In genomic region chr17:44230083-44230482, GRCm38 (mm10) we compare ENCODE assay signal across 11 mouse cellular contexts. TPM values are rescaled to one million over a fixed set of nuclear protein-coding genes. Genes with fewer than 3 reads are reported as not detected.
DNase-seq lines count a peak whose midpoint lies in the region; ATAC-seq lines count a peak whose summit lies in the region.
"Had no signal": no experiment of that assay in that cellular context is flagged by ENCODE, and none has a peak within 500 bp of the region (broad histone marks: within the 10 kb centered on the region; RNA-seq: fewer than 3 reads in every experiment).

No protein-coding gene starts in this region.

- H3K9me3 ChIP-seq in lung, embryonic 15.5 days = no peaks in the 10 kb centered on the region
- H3K9me3 ChIP-seq: forebrain, embryonic 12.5 days; hindbrain, embryonic 12.5 days had no signal

- ATAC-seq in lung, embryonic 15.5 days (ENCODE audit: borderline replicate concordance, extremely low read depth, low FRiP score, low TSS enrichment) = no peak

- H3K27ac ChIP-seq in brown adipose tissue, adult 24 weeks (replicated peaks; ENCODE audit: low read depth, low read length) = peak overlapping the region; percentile 96
- peak overlapping the region; percentile 63 for H3K27ac ChIP-seq in lung, embryonic 15.5 days
- H3K27ac ChIP-seq: forebrain, embryonic 12.5 days; hindbrain, embryonic 12.5 days; liver, embryonic 14.5 days had no signal

- H3K4me1 ChIP-seq in brown adipose tissue, adult 24 weeks (ENCODE audit: control insufficient read depth, insufficient read depth, insufficient read length, low read length) = peaks cover 31% of the 10 kb centered on the region
- H3K4me1 ChIP-seq in lung, embryonic 15.5 days = peaks cover 7% of the 10 kb centered on the region; the same call in 1 of the 2 replicates
- H3K4me1 ChIP-seq: forebrain, embryonic 12.5 days; hindbrain, embryonic 12.5 days had no signal

- H3K27me3 ChIP-seq in lung, embryonic 15.5 days = no peaks in the 10 kb centered on the region
- H3K27me3 ChIP-seq: forebrain, embryonic 12.5 days; hindbrain, embryonic 12.5 days had no signal

- no peak overlapping the region for H3K4me2 ChIP-seq in lung, embryonic 15.5 days
- H3K4me2 ChIP-seq: forebrain, embryonic 12.5 days; hindbrain, embryonic 12.5 days had no signal

- intact Hi-C loops in heart, postnatal 14 days (cut with DNase I) = loop anchor here (2.0 kb wide), 1 partner anchor 41 kb away; the partner anchor contains the start of gene Clic5

- WGBS in lung, embryonic 15.5 days = 31% methylated on average over 10 of the region's 10 CpGs

- DNase-seq in adrenal gland, postnatal 10 days = peak; percentile 13
- peak; percentile 44 to 53 for DNase-seq in heart, postnatal 14 days
- DNase-seq in frontal cortex, postnatal 36 days (ENCODE audit: low spot score in 2 of 2) = no peak
- no peak for DNase-seq in layer of hippocampus, adult 9-10 months (ENCODE audit: low spot score)
- no peak for DNase-seq in cerebellum, adult 9-10 months

- no peak overlapping the region for H3K9ac ChIP-seq in lung, embryonic 15.5 days
- H3K9ac ChIP-seq: forebrain, embryonic 12.5 days; hindbrain, embryonic 12.5 days; liver, embryonic 14.5 days had no signal

- no peak overlapping the region for H3K4me3 ChIP-seq in brown adipose tissue, adult 24 weeks (ENCODE audit: insufficient read depth, low read depth, low read length)
- H3K4me3 ChIP-seq in lung, embryonic 15.5 days = no peak overlapping the region
- H3K4me3 ChIP-seq: forebrain, embryonic 12.5 days; hindbrain, embryonic 12.5 days had no signal

- H3K36me3 ChIP-seq in lung, embryonic 15.5 days = no peaks in the 10 kb centered on the region
- H3K36me3 ChIP-seq: forebrain, embryonic 12.5 days; G1E; hindbrain, embryonic 12.5 days had no signal

RNA-seq across cellular contexts. Expression of gene Clic5, which starts 41.7 kb away (rescaled TPM):
- 10 to 100 TPM; 24.1 to 39.0 TPM for total RNA-seq in adrenal gland, postnatal 10 days (2021)
- 89.1 and 108 TPM in 2 replicates for polyA plus RNA-seq in brown adipose tissue, adult 24 weeks (2012; ENCODE audit: insufficient read depth, insufficient read length, missing spikeins)
- total RNA-seq in heart, postnatal 14 days (2021) = 10 to 100 TPM; 91.9 to 92.5 TPM
- 10.0 and 13.1 TPM in 2 replicates for polyA plus RNA-seq in lung, embryonic 15.5 days (2015; fragmentation: Nextera tagmentation; extraction: Ambion mirVana)
- polyA plus RNA-seq: G1E had no signal

Comparison
In these comparisons a context has a peak if more than half of its experiments do, and no peak if none do; other contexts are left out.
1. DNase-seq: peak in adrenal gland, postnatal 10 days (single experiment) and heart, postnatal 14 days (2 of 2); none in frontal cortex, postnatal 36 days (0 of 2), layer of hippocampus, adult 9-10 months (single experiment) and cerebellum, adult 9-10 months (single experiment).